Mouse (Mus musculus) heart, adult 2 months (tissue): ENCODE measurements at regions not wholly inside any gene's neighbourhood (a gene's known extent, or its start where the extent isn't known, plus 50 kb on each side); places are given as distances from the start of the nearest gene placed in this dataset.
A peak's percentile ranks its signal among the peaks of the same experiment; 100 is the strongest.

Experiments
- DNase-seq, 2 experiments: peaks; one replicate each; pipeline ENCODE4 v3.0.0; 2021
- H3K27ac ChIP-seq: fragments of 200-600 bp; 2 replicates; pipeline ENCODE4 v1.8.1; 2022
- H3K27me3 ChIP-seq: fragments of 200-500 bp; 2 replicates; pipeline ENCODE4 v1.6.1; 2012; ENCODE audit warnings: mild to moderate bottlenecking, low read length, inconsistent platforms, mixed read lengths; ENCODE audit not compliant: control insufficient read depth, insufficient read depth
- H3K36me3 ChIP-seq: fragments of 200-500 bp; 2 replicates; pipeline ENCODE4 v1.6.1; 2012; ENCODE audit warnings: low read length, inconsistent platforms; ENCODE audit not compliant: control insufficient read depth, insufficient read depth
- H3K4me1 ChIP-seq: fragments of 200-500 bp; 2 replicates; pipeline ENCODE4 v1.6.1; 2011; ENCODE audit warnings: low read length; ENCODE audit not compliant: control insufficient read depth, insufficient read depth
- H3K4me3 ChIP-seq: fragments of 200-600 bp; 2 replicates; pipeline ENCODE4 v1.8.1; 2022
- H3K79me2 ChIP-seq: fragments of 200-500 bp; replicated peaks from 2 replicates; pipeline ENCODE4 v1.6.1; 2012; ENCODE audit warnings: mild to moderate bottlenecking, inconsistent platforms, low read length, moderate library complexity, mixed read lengths; ENCODE audit not compliant: control insufficient read depth, insufficient read depth
- H3K9ac ChIP-seq: fragments of 200-500 bp; 2 replicates; pipeline ENCODE4 v1.6.1; 2012; ENCODE audit warnings: low read depth, mild to moderate bottlenecking, control low read depth, inconsistent platforms, low read length, mixed read lengths
- CTCF ChIP-seq: fragments of 200-600 bp; IDR thresholded peaks from 2 replicates; pipeline ENCODE4 v1.8.1; 2022; ENCODE audit warnings: antibody characterized with exemption, mild to moderate bottlenecking, moderate library complexity
- EP300 ChIP-seq: fragments of 200-500 bp; IDR thresholded peaks from 2 replicates; pipeline ENCODE4 v1.6.1; 2011; ENCODE audit warnings: low read depth, low read length, control low read depth; ENCODE audit not compliant: insufficient read depth
- POLR2A ChIP-seq: fragments of 200-500 bp; IDR thresholded peaks from 2 replicates; pipeline ENCODE4 v1.6.1; 2011; ENCODE audit warnings: mild to moderate bottlenecking, low read depth, low read length, control low read depth; ENCODE audit not compliant: insufficient read depth
- WGBS: fragments of 180-500 bp; shearing (Covaris S2); methylation state at CpG from one replicate; pipeline ENCODE4 v1.1.7; 2018; 5-methylcytosine and 5-hydroxymethylcytosine counted together
- intact Hi-C: fragments of 180-260 bp; cut with DNase I; formaldehyde crosslinking; loops from one replicate; pipeline ENCODE4 v1.15.1; 2025

- H3K4me3 ChIP-seq, result no peak overlapping the region
- H3K9ac ChIP-seq, result no peak overlapping the region
- WGBS, result 16% methylated on average over 1 of the region's 1 CpGs
- H3K4me1 ChIP-seq, result peaks cover 6% of the 10 kb centered on the region
- TF ChIP-seq CTCF, result peak; percentile 16; the same call in 1 of the 2 replicates
- TF ChIP-seq EP300, result peak; percentile 69
- TF ChIP-seq POLR2A, result no peak
- intact Hi-C loops, result no loop called here
- H3K79me2 ChIP-seq, result no peaks in the 10 kb centered on the region
- peak in 1 of 2 experiments; percentile 36 for DNase-seq
- no peaks in the 10 kb centered on the region for H3K36me3 ChIP-seq
- H3K27ac ChIP-seq, result 0 out of 2 replicates have a peak overlapping the region, but pooled peaks have one; percentile 31
- no peaks in the 10 kb centered on the region for H3K27me3 ChIP-seq
Measured at GRCm38 (mm10) chr13:97570009-97570408, 190.4 kb downstream of the Gm10260 start.

- 86% methylated on average over 3 of the region's 3 CpGs for WGBS
- DNase-seq, result no peak
- no peak overlapping the region for H3K27ac ChIP-seq
- no peaks in the 10 kb centered on the region for H3K79me2 ChIP-seq
- H3K4me3 ChIP-seq, result no peak overlapping the region
- intact Hi-C loops, result loop anchor here (2.0 kb wide), 1 partner anchor 19 kb away; no protein-coding TSS in a partner anchor
- TF ChIP-seq POLR2A, result no peak
- TF ChIP-seq CTCF, result no peak
- no peak for TF ChIP-seq EP300
- peaks cover 6% of the 10 kb centered on the region for H3K4me1 ChIP-seq
- H3K9ac ChIP-seq, result no peak overlapping the region
- no peaks in the 10 kb centered on the region for H3K36me3 ChIP-seq
- no peaks in the 10 kb centered on the region for H3K27me3 ChIP-seq
Measured at GRCm38 (mm10) chr13:97567632-97568031, 192.8 kb downstream of the Gm10260 start.

GRCm38 (mm10) chr13:97566071-97566470 is 194.4 kb downstream of the Gm10260 start:
- intact Hi-C loops, result loop anchor here (2.0 kb wide), 1 partner anchor 17 kb away; no protein-coding TSS in a partner anchor
- H3K9ac ChIP-seq, result no peak overlapping the region
- H3K79me2 ChIP-seq, result no peaks in the 10 kb centered on the region
- H3K27me3 ChIP-seq, result no peaks in the 10 kb centered on the region
- TF ChIP-seq CTCF (no peak), EP300 (peak; percentile 51; the same call in 1 of the 2 replicates), POLR2A (no peak)
- no peak overlapping the region for H3K4me3 ChIP-seq
- H3K4me1 ChIP-seq, result peaks cover 6% of the 10 kb centered on the region
- H3K27ac ChIP-seq, result peak overlapping the region; percentile 23
- whole genome bisulfite sequencing, result 30% methylated on average over 7 of the region's 7 CpGs
- H3K36me3 ChIP-seq, result no peaks in the 10 kb centered on the region
- DNase-seq, result peak; percentile 60 to 61

GRCm38 (mm10) chr13:97562241-97562640 is 198.2 kb downstream of the Gm10260 start:
- no peak for TF ChIP-seq EP300
- TF ChIP-seq POLR2A, result no peak
- TF ChIP-seq CTCF, result no peak
- H3K27me3 ChIP-seq, result no peaks in the 10 kb centered on the region
- no peak overlapping the region for H3K27ac ChIP-seq
- intact Hi-C loops, result no loop called here
- 79% methylated on average over 6 of the region's 6 CpGs for WGBS
- no peak for DNase-seq
- H3K4me3 ChIP-seq, result no peak overlapping the region
- H3K36me3 ChIP-seq, result no peaks in the 10 kb centered on the region
- H3K9ac ChIP-seq, result no peak overlapping the region
- peaks cover 3% of the 10 kb centered on the region for H3K4me1 ChIP-seq
- no peaks in the 10 kb centered on the region for H3K79me2 ChIP-seq

- no peak for TF ChIP-seq EP300
- no peak for TF ChIP-seq POLR2A
- no peak for TF ChIP-seq CTCF
- 60% methylated on average over 1 of the region's 1 CpGs for WGBS
Measured at GRCm38 (mm10) chr13:97560789-97561188, 199.6 kb downstream of the Gm10260 start.

GRCm38 (mm10) chr13:97559611-97560385 is 200.6 kb downstream of the Gm10260 start:
- intact Hi-C loops, result no loop called here
- peak in 1 of 2 experiments; percentile 41 for DNase-seq
- 81% methylated on average over 15 of the region's 15 CpGs for WGBS
- H3K79me2 ChIP-seq, result no peaks in the 10 kb centered on the region
- H3K4me3 ChIP-seq, result no peak overlapping the region
- no peaks in the 10 kb centered on the region for H3K36me3 ChIP-seq
- TF ChIP-seq CTCF (no peak), POLR2A (no peak), EP300 (no peak)
- no peaks in the 10 kb centered on the region for H3K27me3 ChIP-seq
- H3K9ac ChIP-seq, result no peak overlapping the region
- H3K27ac ChIP-seq, result no peak overlapping the region
- no peaks in the 10 kb centered on the region for H3K4me1 ChIP-seq

More at GRCm38 (mm10) chr13:97560789-97561188, 199.6 kb downstream of the Gm10260 start:
- H3K9ac ChIP-seq, result no peak overlapping the region
- H3K27me3 ChIP-seq, result no peaks in the 10 kb centered on the region
- DNase-seq, result no peak
- no peaks in the 10 kb centered on the region; the same call in 1 of the 2 replicates for H3K4me1 ChIP-seq
- no peaks in the 10 kb centered on the region for H3K79me2 ChIP-seq
- no peaks in the 10 kb centered on the region for H3K36me3 ChIP-seq
- H3K4me3 ChIP-seq, result no peak overlapping the region
- intact Hi-C loops, result no loop called here
- no peak overlapping the region for H3K27ac ChIP-seq
